In the genomic region with DNA sequence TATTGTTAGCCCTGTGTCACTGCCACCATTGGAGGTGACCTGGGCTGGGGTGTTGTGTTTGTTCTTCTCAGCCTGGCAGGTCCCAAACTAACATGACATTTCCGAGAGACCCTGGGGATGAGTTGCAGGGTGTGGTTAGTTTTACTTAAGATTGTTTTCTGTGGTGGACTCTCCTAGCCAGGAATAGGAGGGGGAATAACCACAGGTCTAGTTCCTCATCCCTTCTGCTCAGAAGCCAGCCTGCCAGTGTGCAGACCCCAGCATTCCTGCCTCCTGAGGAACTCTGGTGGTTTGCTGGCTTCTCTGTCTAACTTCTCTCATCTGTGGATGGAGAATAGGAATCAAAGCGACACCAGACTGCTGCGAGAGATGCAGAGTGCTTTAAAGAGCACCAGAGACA, we compare ENCODE assay signal across 17 mouse cellular contexts.
"Had no signal": no experiment of that assay in that cellular context is flagged by ENCODE, and none has a peak within 500 bp of the region (broad histone marks: within the 10 kb centered on the region; RNA-seq: fewer than 3 reads in every experiment).

No protein-coding gene starts in this region.

- ATAC-seq: liver, embryonic 12.5 days; liver, postnatal 0 days; lung, postnatal 0 days; midbrain, embryonic 13.5 days; midbrain, embryonic 15.5 days; midbrain, embryonic 16.5 days had no signal

- DNase-seq: left cerebral cortex, postnatal 4 days; liver; liver, embryonic 13.5 days; liver, postnatal 0 days; lung, adult 18-20 months; lung, adult 2 months; lung, embryonic 14.5 days; lung, postnatal 10 days; lung, postnatal 14 days; lung, postnatal 36 days; lung, postnatal 4 days; midbrain, embryonic 14.5 days had no signal
